Mouse (Mus musculus) heart, postnatal 0 days (tissue): Measurements from ENCODE around the gene Gabrd. TPM values are rescaled to one million over a fixed set of nuclear protein-coding genes. Genes with fewer than 3 reads are reported as not detected.

Source experiments
- ATAC-seq: fragments of 200-750 bp; cut with Nextera tagmentation; 2 replicates; pipeline ENCODE4 v1.8.0; 2017; ENCODE audit warnings: low read depth, moderate number of reproducible peaks, moderate library complexity; ENCODE audit not compliant: insufficient read depth
- DNase-seq: peaks from one replicate; pipeline ENCODE4 v3.0.0-alpha.2; 2016; ENCODE audit warnings: low spot score
- H3K27ac ChIP-seq: fragments of 300-500 bp; sonication (generic); 2 replicates; pipeline ENCODE4 v1.5.1; 2014; ENCODE audit warnings: low read depth, mild to moderate bottlenecking
- H3K27me3 ChIP-seq: fragments of 300-500 bp; sonication (generic); 2 replicates; pipeline ENCODE4 v1.6.1; 2014; ENCODE audit warnings: low read length, mixed read lengths; ENCODE audit not compliant: control insufficient read depth, insufficient read depth
- H3K36me3 ChIP-seq: fragments of 300-500 bp; sonication (generic); replicated peaks from 2 replicates; pipeline ENCODE4 v1.6.1; 2014; ENCODE audit warnings: low read length, mixed read lengths; ENCODE audit not compliant: control insufficient read depth, insufficient read depth
- H3K4me1 ChIP-seq: fragments of 300-500 bp; sonication (generic); 2 replicates; pipeline ENCODE4 v1.6.1; 2014; ENCODE audit warnings: antibody characterized with exemption; ENCODE audit not compliant: control insufficient read depth, insufficient read depth
- H3K4me2 ChIP-seq: fragments of 300-500 bp; sonication (generic); 2 replicates; pipeline ENCODE4 v1.6.1; 2014; ENCODE audit warnings: low read depth, mild to moderate bottlenecking, low read length, moderate library complexity
- H3K4me3 ChIP-seq: fragments of 300-500 bp; sonication (generic); 2 replicates; pipeline ENCODE4 v1.5.1; 2014; ENCODE audit warnings: low read depth, low read length
- H3K9ac ChIP-seq: fragments of 300-500 bp; sonication (generic); replicated peaks from 2 replicates; pipeline ENCODE4 v1.6.1; 2014; ENCODE audit warnings: low read depth, low read length, mixed read lengths
- H3K9me3 ChIP-seq: fragments of 300-500 bp; sonication (generic); replicated peaks from 2 replicates; pipeline ENCODE4 v1.6.1; 2016; ENCODE audit warnings: low read length; ENCODE audit not compliant: control insufficient read depth
- CTCF ChIP-seq: IDR thresholded peaks from 2 replicates; pipeline ENCODE4 v1.5.1; 2016; ENCODE audit warnings: antibody characterized with exemption, control low read depth, low read depth
- EP300 ChIP-seq: IDR thresholded peaks from 2 replicates; pipeline ENCODE4 v1.6.1; 2016; ENCODE audit warnings: antibody characterized with exemption, low read depth
- WGBS: fragments of 180-500 bp; shearing (Covaris S2); extraction: QIAGEN DNeasy Blood & Tissue Kit; methylation state at CpG from one replicate; pipeline ENCODE4 v1.1.7; 2014; 5-methylcytosine and 5-hydroxymethylcytosine counted together
- polyA plus RNA-seq: library from polyadenylated mRNA; unstranded; fragments of >200 nt; fragmentation: Nextera tagmentation; extraction: Ambion mirVana; gene quantifications from 2 replicates; pipeline ENCODE4 v1.2.1, GENCODE M21; 2015
- total RNA-seq: library from RNA; depleted of rRNA; stranded (reverse); fragments of >200 nt; gene quantifications from 2 replicates; pipeline ENCODE4 v1.2.3, GENCODE M21; 2014; ENCODE audit warnings: low replicate concordance

Gene Gabrd
- total and polyA plus RNA-seq, 2 experiments from 2014 or later = 0.15 TPM; not detected in 1

- Histone ChIP-seq H3K9me3 (no peaks in the 10 kb centered on the region), H3K27ac (no peak overlapping the region; the same call in 1 of the 2 replicates), H3K4me1 (no peaks in the 10 kb centered on the region), H3K36me3 (no peaks in the 10 kb centered on the region), H3K4me2 (no peak overlapping the region; the same call in 1 of the 2 replicates), H3K4me3 (no peak overlapping the region; the same call in 1 of the 2 replicates), H3K27me3 (no peaks in the 10 kb centered on the region), H3K9ac (no peak overlapping the region)
- 74% methylated on average over 9 of the region's 9 CpGs for WGBS
- DNase-seq (no peak), ATAC-seq (no peak)
- TF ChIP-seq CTCF (no peak), EP300 (no peak)
Observed at GRCm38 (mm10) chr4:155414656-155415235, 16.8 kb upstream of the Gabrd start.

DNA sequence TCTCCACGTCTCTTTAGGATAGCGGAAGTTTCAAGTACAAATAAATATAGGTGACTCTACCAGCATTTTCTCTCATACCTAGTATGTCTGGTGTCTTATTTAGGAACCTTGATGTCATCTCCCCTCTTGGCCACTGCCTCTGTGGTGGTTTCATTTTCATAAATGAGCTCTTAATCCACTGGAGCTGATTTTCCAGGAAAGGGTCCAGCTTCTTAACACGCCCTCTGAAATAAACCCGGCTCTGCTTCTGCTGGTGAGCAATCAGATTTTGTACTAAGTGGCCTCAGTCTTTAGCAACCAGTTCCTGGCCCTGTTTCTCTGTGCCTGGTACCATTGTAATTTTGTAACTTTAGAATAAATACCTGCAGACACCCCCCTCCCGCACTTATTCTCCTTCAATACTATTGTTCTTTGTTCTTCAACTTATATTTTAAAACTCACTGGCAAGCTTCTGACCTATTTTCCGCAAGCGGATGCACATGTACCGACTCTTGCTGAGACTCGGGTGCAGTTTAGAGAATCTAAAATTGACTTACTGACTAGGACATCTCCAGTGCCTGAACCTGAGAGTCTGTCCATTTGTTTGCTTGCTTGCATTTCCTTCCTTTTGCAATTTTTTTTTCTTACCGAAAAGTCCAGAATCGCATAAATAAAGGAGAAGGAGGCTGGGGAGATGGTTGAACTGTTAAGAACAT lies 15.9 kb upstream of the Gabrd start:
- Histone ChIP-seq H3K4me2 (no peak overlapping the region), H3K9me3 (no peaks in the 10 kb centered on the region), H3K4me1 (no peaks in the 10 kb centered on the region), H3K27ac (no peak overlapping the region; the same call in 1 of the 2 replicates), H3K27me3 (no peaks in the 10 kb centered on the region), H3K4me3 (no peak overlapping the region; the same call in 1 of the 2 replicates), H3K36me3 (no peaks in the 10 kb centered on the region), H3K9ac (no peak overlapping the region)
- TF ChIP-seq EP300 (no peak), CTCF (no peak)
- DNase-seq = no peak
- WGBS = 83% methylated on average over 11 of the region's 11 CpGs
- no peak for ATAC-seq

- H3K9ac ChIP-seq = no peak overlapping the region
- 79% methylated on average over 6 of the region's 6 CpGs for WGBS
- ATAC-seq = no peak
Observed at GRCm38 (mm10) chr4:155412124-155412523, 14.2 kb upstream of the Gabrd start.

GRCm38 (mm10) chr4:155409058-155409776 lies 11.3 kb upstream of the Gabrd start, which contains the start of gene Cfap74:
Gene Cfap74, plus strand, starts transcription at chr4:155409190.
- Histone ChIP-seq H3K36me3 (no peaks in the 10 kb centered on the region), H3K4me3 (peak within 1 kb of the TSS; percentile 40), H3K4me2 (peak within 1 kb of the TSS; percentile 63), H3K27me3 (peaks cover 8% of the 10 kb centered on the region; the same call in 1 of the 2 replicates), H3K9me3 (no peaks in the 10 kb centered on the region; the same call in 1 of the 2 replicates), H3K4me1 (no peaks in the 10 kb centered on the region), H3K9ac (no peak within 1 kb of the TSS), H3K27ac (no peak within 1 kb of the TSS)
- ATAC-seq (peak; percentile 80), DNase-seq (peak; percentile 39)
- under 1% methylated on average over 35 of the region's 35 CpGs for WGBS
- TF ChIP-seq EP300 (no peak), CTCF (no peak)

More at GRCm38 (mm10) chr4:155412124-155412523, 14.2 kb upstream of the Gabrd start:
- Histone ChIP-seq H3K27me3 (peaks cover 8% of the 10 kb centered on the region; the same call in 1 of the 2 replicates), H3K9me3 (no peaks in the 10 kb centered on the region), H3K4me3 (no peak overlapping the region), H3K4me2 (no peak overlapping the region), H3K27ac (no peak overlapping the region), H3K36me3 (no peaks in the 10 kb centered on the region), H3K4me1 (no peaks in the 10 kb centered on the region)
- DNase-seq = no peak
- no peak for TF ChIP-seq CTCF
- TF ChIP-seq EP300 = no peak

DNA sequence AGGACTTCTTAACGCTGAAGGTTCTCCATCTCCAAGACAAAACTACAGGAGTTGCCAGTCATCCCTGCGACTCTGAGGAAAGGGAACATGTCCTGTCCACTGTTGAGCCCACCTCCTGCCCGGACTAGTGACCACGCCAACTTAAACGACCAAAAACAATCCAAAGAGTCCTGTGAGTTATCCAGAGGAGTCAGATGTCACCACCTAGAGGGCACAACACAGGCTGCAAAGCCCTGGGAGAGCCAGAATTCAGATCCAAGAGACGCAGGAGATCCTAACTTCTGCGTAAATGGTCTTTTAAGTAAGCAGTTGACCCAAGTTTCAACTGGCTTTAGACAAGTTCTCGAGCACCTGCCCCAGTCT lies 10.8 kb upstream of the Gabrd start:
- DNase-seq (no peak), ATAC-seq (no peak; the same call in 1 of the 2 replicates)
- Histone ChIP-seq H3K27ac (no peak overlapping the region), H3K4me3 (peak overlapping the region; percentile 40), H3K4me2 (peak overlapping the region; percentile 63), H3K9ac (no peak overlapping the region), H3K4me1 (no peaks in the 10 kb centered on the region), H3K9me3 (no peaks in the 10 kb centered on the region; the same call in 1 of the 2 replicates), H3K36me3 (no peaks in the 10 kb centered on the region), H3K27me3 (peaks cover 8% of the 10 kb centered on the region; the same call in 1 of the 2 replicates)
- 4% methylated on average over 8 of the region's 8 CpGs for WGBS
- no peak for TF ChIP-seq EP300
- TF ChIP-seq CTCF = peak; percentile 33; the same call in 1 of the 2 replicates
